Mouse (Mus musculus) megakaryocyte, embryonic 14.5 days (primary cell): ENCODE measurements around the gene Cda. TPM values are rescaled to one million over a fixed set of nuclear protein-coding genes. Genes with fewer than 3 reads are reported as not detected.
A peak's percentile ranks its signal among the peaks of the same experiment; 100 is the strongest.

Source experiments
- H3K27me3 ChIP-seq: replicated peaks from 2 replicates; pipeline ENCODE3; 2012; ENCODE audit warnings: inconsistent platforms
- H3K36me3 ChIP-seq: replicated peaks from 2 replicates; pipeline ENCODE3; 2012; ENCODE audit warnings: low read length, inconsistent platforms, mixed read lengths
- H3K4me1 ChIP-seq: 2 replicates; pipeline ENCODE4 v1.6.1; 2012; ENCODE audit warnings: inconsistent platforms
- H3K4me3 ChIP-seq: replicated peaks from 2 replicates; pipeline ENCODE3; 2012; ENCODE audit warnings: moderate library complexity, mild to moderate bottlenecking, inconsistent platforms
- H3K9me3 ChIP-seq: 2 replicates; pipeline ENCODE4 v1.6.1; 2012; ENCODE audit warnings: inconsistent platforms
- FLI1 ChIP-seq: IDR thresholded peaks from 2 replicates; pipeline ENCODE4 v1.6.1; 2012; ENCODE audit warnings: low read length, inconsistent platforms, mixed read lengths
- GATA1 ChIP-seq: IDR thresholded peaks from 3 replicates; pipeline ENCODE4 v1.6.1; 2012; ENCODE audit warnings: mixed read lengths, low read length, inconsistent platforms, borderline replicate concordance
- polyA plus RNA-seq: library from polyadenylated mRNA; stranded (reverse); fragments of >175 nt; gene quantifications from 2 replicates; pipeline ENCODE4 v1.2.3, GENCODE M21; 2012; ENCODE audit warnings: low replicate concordance; ENCODE audit not compliant: insufficient read depth

The Cda gene
- polyA plus RNA-seq, 1 experiment = 14.9 TPM

DNA sequence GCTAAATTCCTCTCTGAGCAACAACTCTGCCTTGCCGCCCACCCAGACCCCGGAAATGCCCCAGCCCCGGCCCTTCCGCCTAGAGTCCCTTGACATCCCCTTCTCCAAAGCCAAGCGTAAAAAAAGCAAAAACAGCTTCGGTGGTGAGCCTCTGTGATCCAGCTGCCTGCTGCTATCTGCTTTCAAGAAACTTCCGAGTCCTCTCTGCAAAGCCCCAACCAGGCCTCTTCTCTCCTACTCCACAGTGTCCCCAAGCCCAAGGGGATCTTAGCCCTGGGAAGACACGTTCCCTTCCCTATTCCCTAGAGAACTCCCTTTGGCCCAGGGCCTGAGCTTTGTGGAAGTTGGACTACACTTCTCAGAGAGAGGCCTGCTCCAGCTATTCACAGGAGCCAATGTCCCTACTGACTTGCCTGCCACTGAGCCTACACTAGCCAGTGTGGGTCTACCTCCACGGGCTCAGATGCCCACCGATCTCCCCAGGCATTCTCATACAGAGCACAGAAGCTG, 66.5 kb downstream of the Cda start:
- no peak for TF ChIP-seq GATA1
- no peak for TF ChIP-seq FLI1
- Histone ChIP-seq H3K36me3 (no peaks in the 10 kb centered on the region), H3K4me1 (peaks cover 30% of the 10 kb centered on the region), H3K9me3 (no peaks in the 10 kb centered on the region), H3K4me3 (no peak overlapping the region), H3K27me3 (peaks cover 12% of the 10 kb centered on the region)

DNA sequence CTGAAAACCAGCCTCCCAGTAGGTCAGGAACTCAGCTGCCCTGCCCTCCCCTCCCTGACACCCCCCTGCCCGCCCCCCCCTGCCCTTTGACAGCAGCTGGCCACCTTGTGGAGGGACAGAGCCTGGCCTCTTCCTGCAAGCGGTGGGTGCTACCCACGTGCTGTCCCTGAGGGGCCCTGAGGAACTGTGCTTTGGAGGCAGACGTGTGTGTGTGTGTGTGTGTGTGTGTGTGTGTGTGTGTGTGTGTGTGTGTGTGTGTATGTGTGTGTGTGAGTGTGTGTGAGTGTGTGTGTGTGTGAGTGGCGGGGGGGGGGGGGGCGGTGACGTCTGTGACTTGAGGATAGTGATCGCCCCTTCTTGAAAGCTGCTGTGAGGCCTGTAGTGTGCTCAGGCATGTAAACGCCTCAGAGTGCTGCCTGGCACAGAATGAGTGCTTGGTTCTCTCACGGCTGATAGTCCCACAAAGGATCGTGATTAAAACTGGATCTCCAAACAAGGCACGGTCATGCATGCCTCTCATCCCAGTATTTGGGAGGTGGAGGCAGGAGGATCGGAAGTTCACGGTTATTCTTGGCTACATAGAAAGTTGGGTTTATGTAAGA, 73.7 kb downstream of the Cda start:
- Histone ChIP-seq H3K36me3 (no peaks in the 10 kb centered on the region), H3K27me3 (peaks cover 35% of the 10 kb centered on the region), H3K4me3 (no peak overlapping the region), H3K4me1 (peaks cover 28% of the 10 kb centered on the region), H3K9me3 (no peaks in the 10 kb centered on the region)
- TF ChIP-seq GATA1 (no peak), FLI1 (no peak)

DNA sequence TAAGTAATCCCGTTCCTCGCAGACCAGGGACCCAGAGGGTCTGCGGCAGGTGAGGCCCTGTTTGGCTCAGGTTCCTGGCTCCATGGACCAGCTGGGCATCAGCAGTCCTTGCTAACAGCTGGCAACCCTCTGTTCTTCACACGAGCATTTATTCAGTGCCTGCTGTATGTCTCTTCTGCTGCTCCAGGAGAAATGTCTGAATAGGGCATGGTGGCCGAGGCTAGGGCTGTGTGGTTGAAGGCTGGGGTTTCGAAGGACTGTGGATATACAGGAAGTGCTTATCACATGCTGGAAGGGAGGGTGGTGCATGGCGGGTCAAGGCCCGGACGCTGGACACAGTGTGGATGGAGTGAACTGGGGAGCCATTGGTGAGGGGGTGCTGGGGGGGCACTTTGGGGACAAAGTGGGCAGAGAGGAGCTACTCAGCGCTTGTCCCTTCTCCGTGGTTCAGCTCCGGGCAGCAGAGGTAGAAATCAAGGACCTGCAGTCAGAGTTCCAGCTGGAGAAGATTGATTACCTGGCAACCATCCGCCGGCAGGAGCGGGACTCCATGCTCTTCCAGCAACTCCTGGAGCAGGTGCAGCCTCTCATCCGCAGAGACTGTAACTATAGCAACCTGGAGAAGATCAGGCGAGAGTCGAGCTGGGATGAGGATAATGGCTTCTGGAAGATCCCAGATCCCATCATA, 74.4 kb downstream of the Cda start:
- Histone ChIP-seq H3K27me3 (peaks cover 37% of the 10 kb centered on the region), H3K4me1 (peaks cover 34% of the 10 kb centered on the region), H3K4me3 (peak overlapping the region; percentile 18), H3K9me3 (no peaks in the 10 kb centered on the region), H3K36me3 (no peaks in the 10 kb centered on the region)
- TF ChIP-seq FLI1 (no peak), GATA1 (no peak)

DNA sequence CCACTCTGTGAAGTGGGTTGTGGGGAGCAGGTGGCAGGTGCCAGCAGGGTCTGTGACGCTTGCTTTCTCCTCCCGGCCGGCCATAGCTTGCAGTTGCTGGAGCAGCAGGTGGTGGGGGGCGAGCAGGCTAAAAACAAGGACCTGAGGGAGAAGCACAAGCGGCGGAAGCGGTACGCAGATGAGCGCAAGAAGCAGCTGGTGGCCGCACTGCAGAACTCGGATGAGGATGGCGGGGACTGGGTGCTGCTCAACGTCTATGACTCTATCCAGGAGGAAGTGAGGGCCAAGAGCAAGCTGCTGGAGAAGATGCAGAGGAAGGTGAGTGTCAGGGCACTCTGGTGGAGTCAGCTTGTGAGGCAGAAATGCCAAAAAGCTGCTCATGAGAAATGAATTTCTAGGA, 75.8 kb downstream of the Cda start:
- Histone ChIP-seq H3K4me1 (peaks cover 37% of the 10 kb centered on the region), H3K27me3 (peaks cover 42% of the 10 kb centered on the region), H3K9me3 (no peaks in the 10 kb centered on the region), H3K36me3 (no peaks in the 10 kb centered on the region), H3K4me3 (no peak overlapping the region)
- TF ChIP-seq GATA1 (no peak), FLI1 (no peak)

DNA sequence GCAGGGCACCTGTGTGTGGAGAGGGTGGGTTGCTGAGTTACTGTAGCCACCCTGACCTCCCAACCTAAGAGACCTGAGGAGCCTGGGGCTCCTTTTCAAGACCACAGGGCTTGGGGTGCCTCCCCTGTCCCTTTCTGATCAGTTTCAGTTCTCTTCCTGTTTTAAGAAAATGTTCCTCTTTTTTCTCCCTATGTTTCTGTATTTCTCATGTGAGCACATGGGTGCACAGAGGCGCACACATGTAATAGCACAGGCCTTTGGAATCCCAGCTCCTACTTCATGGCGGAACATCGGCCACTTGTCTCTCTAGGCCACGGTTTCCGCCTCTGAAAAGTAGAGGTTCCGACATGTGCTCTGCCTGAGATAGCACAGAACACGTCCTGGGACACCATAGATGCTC, 79.1 kb downstream of the Cda start:
- Histone ChIP-seq H3K4me1 (peaks cover 36% of the 10 kb centered on the region), H3K4me3 (no peak overlapping the region), H3K27me3 (peaks cover 62% of the 10 kb centered on the region), H3K36me3 (no peaks in the 10 kb centered on the region), H3K9me3 (peaks cover 7% of the 10 kb centered on the region)
- TF ChIP-seq GATA1 = no peak
- no peak for TF ChIP-seq FLI1

Other genes with a start within 250 kb of the Cda start
- gene Hp1bp3, start 151.7 kb downstream of the Cda start, polyA plus RNA-seq = 14.0 and 53.0 TPM in 2 replicates
- gene Sh2d5, start 117.6 kb downstream of the Cda start, polyA plus RNA-seq = 11.4 and 15.9 TPM in 2 replicates
- gene Kif17, start 117.6 kb downstream of the Cda start, polyA plus RNA-seq = 1.4 and 1.7 TPM in 2 replicates
- 151 and 161 TPM in 2 replicates for gene Ddost, start 63.3 kb downstream of the Cda start, polyA plus RNA-seq
- gene Pink1, start 41.7 kb downstream of the Cda start, polyA plus RNA-seq = 11.2 and 33.2 TPM in 2 replicates
- gene Fam43b, start 28.5 kb upstream of the Cda start, polyA plus RNA-seq = not detected in 2 replicates
- 3.4 and 21.8 TPM in 2 replicates for gene Mul1, start 66.7 kb upstream of the Cda start, polyA plus RNA-seq
- gene Camk2n1, start 86.3 kb upstream of the Cda start, polyA plus RNA-seq = 0.13 and 1.2 TPM in 2 replicates